Mouse (Mus musculus) liver, adult 2 months (tissue): ENCODE results near the gene Chrnb2. TPM values are rescaled to one million over a fixed set of nuclear protein-coding genes. Genes with fewer than 3 reads are reported as not detected.
A peak's percentile ranks its signal among the peaks of the same experiment; 100 is the strongest.

Source experiments
- DNase-seq: peaks from one replicate; pipeline ENCODE4 v3.0.0-alpha.2; 2011; ENCODE audit warnings: low read depth, low spot score; ENCODE audit errors: extremely low read depth
- H3K27ac ChIP-seq: fragments of 200-500 bp; replicated peaks from 2 replicates; pipeline ENCODE4 v1.5.1; 2012; ENCODE audit warnings: low read depth, mild to moderate bottlenecking, control low read depth, inconsistent platforms, low read length; ENCODE audit not compliant: insufficient read depth
- H3K27me3 ChIP-seq: fragments of 200-500 bp; 2 replicates; pipeline ENCODE4 v1.6.1; 2012; ENCODE audit warnings: mild to moderate bottlenecking, moderate library complexity, low read length, inconsistent platforms; ENCODE audit not compliant: control insufficient read depth, insufficient read depth
- H3K36me3 ChIP-seq: fragments of 200-500 bp; 2 replicates; pipeline ENCODE4 v1.6.1; 2012; ENCODE audit warnings: low read length, inconsistent platforms; ENCODE audit not compliant: control insufficient read depth, insufficient read depth
- H3K4me1 ChIP-seq: fragments of 200-500 bp; 2 replicates; pipeline ENCODE4 v1.6.1; 2011; ENCODE audit warnings: low read length; ENCODE audit not compliant: control insufficient read depth, insufficient read depth
- H3K4me3 ChIP-seq: fragments of 200-500 bp; 2 replicates; pipeline ENCODE4 v1.5.1; 2011; ENCODE audit warnings: low read depth, mild to moderate bottlenecking, control low read depth, low read length, moderate library complexity; ENCODE audit not compliant: insufficient read depth
- H3K79me2 ChIP-seq: fragments of 200-500 bp; 2 replicates; pipeline ENCODE4 v1.6.1; 2012; ENCODE audit warnings: inconsistent platforms, mild to moderate bottlenecking, low read length, moderate library complexity; ENCODE audit not compliant: control insufficient read depth, insufficient read depth
- H3K9ac ChIP-seq: fragments of 200-500 bp; 2 replicates; pipeline ENCODE4 v1.6.1; 2012; ENCODE audit warnings: low read depth, mild to moderate bottlenecking, control low read depth, inconsistent platforms, low read length
- CTCF ChIP-seq: fragments of 200-500 bp; IDR thresholded peaks from 2 replicates; pipeline ENCODE4 v1.5.1; 2011; ENCODE audit warnings: low read depth, low read length, control low read depth
- POLR2A ChIP-seq: fragments of 200-500 bp; IDR thresholded peaks from 2 replicates; pipeline ENCODE4 v1.6.1; 2011; ENCODE audit warnings: low read length, control low read depth; ENCODE audit not compliant: insufficient read depth; ENCODE audit errors: extremely low read depth
- WGBS: fragments of 180-500 bp; shearing (Covaris S2); methylation state at CpG from one replicate; pipeline ENCODE4 v1.1.7; 2018; 5-methylcytosine and 5-hydroxymethylcytosine counted together
- polyA plus RNA-seq: library from polyadenylated mRNA; depleted of rRNA; stranded (reverse); fragments of >200 nt; gene quantifications from 2 replicates; pipeline ENCODE4 v1.2.3, GENCODE M21; 2012
- total RNA-seq: library from RNA; depleted of rRNA; stranded (reverse); fragments of >200 nt; gene quantifications from 2 replicates; pipeline ENCODE4 v1.2.3, GENCODE M21; 2014

Chrnb2 gene
- total and polyA plus RNA-seq, 2 experiments: 0.28 to 0.42 TPM

GRCm38 (mm10) chr3:89774236-89774960 lies 10.0 kb upstream of the Chrnb2 start:
- H3K79me2 ChIP-seq: peaks cover 6% of the 10 kb centered on the region; the same call in 1 of the 2 replicates
- peak overlapping the region; percentile 67 for H3K4me3 ChIP-seq
- peaks cover 24% of the 10 kb centered on the region for H3K36me3 ChIP-seq
- H3K4me1 ChIP-seq: peaks cover 7% of the 10 kb centered on the region
- DNase-seq: peak; percentile 23
- peak overlapping the region; percentile 75 for H3K9ac ChIP-seq
- TF ChIP-seq CTCF: no peak
- no peak for TF ChIP-seq POLR2A
- 24% methylated on average over 15 of the region's 15 CpGs for WGBS
- no peak overlapping the region for H3K27ac ChIP-seq
- no peaks in the 10 kb centered on the region for H3K27me3 ChIP-seq

GRCm38 (mm10) chr3:89773740-89774211 lies 9.3 kb upstream of the Chrnb2 start:
- Histone ChIP-seq H3K9ac (peak overlapping the region; percentile 75), H3K27me3 (no peaks in the 10 kb centered on the region), H3K36me3 (peaks cover 19% of the 10 kb centered on the region), H3K79me2 (peaks cover 6% of the 10 kb centered on the region; the same call in 1 of the 2 replicates), H3K4me3 (peak overlapping the region; percentile 67), H3K4me1 (peaks cover 7% of the 10 kb centered on the region), H3K27ac (0 out of 2 replicates have a peak overlapping the region, but pooled peaks have one; percentile 6)
- TF ChIP-seq CTCF (no peak), POLR2A (no peak)
- WGBS: under 1% methylated on average over 29 of the region's 37 CpGs
- no peak for DNase-seq

GRCm38 (mm10) chr3:89772968-89773709 lies 8.7 kb upstream of the Chrnb2 start, which contains the start of gene Ube2q1:
Gene Ube2q1, plus strand, starts transcription at chr3:89773616.
- peak within 1 kb of the TSS; percentile 69 for H3K27ac ChIP-seq
- peak within 1 kb of the TSS; percentile 67 for H3K4me3 ChIP-seq
- peaks cover 6% of the 10 kb centered on the region; the same call in 1 of the 2 replicates for H3K79me2 ChIP-seq
- WGBS: 1% methylated on average over 84 of the region's 90 CpGs
- DNase-seq: peak; percentile 82
- TF ChIP-seq CTCF (no peak), POLR2A (peak; percentile 57; the same call in 1 of the 2 replicates)
- H3K27me3 ChIP-seq: no peaks in the 10 kb centered on the region
- peaks cover 7% of the 10 kb centered on the region for H3K4me1 ChIP-seq
- H3K9ac ChIP-seq: peak within 1 kb of the TSS; percentile 75
- H3K36me3 ChIP-seq: peaks cover 15% of the 10 kb centered on the region

- H3K4me1 ChIP-seq: peaks cover 7% of the 10 kb centered on the region
- H3K79me2 ChIP-seq: peaks cover 6% of the 10 kb centered on the region; the same call in 1 of the 2 replicates
- H3K36me3 ChIP-seq: peaks cover 11% of the 10 kb centered on the region
- H3K27me3 ChIP-seq: no peaks in the 10 kb centered on the region
- peak overlapping the region; percentile 67 for H3K4me3 ChIP-seq
- DNase-seq: peak; percentile 73
- H3K9ac ChIP-seq: peak overlapping the region; percentile 72
- TF ChIP-seq POLR2A (no peak), CTCF (peak; percentile 99)
- H3K27ac ChIP-seq: peak overlapping the region; percentile 69
- WGBS: under 1% methylated on average over 17 of the region's 17 CpGs
These were observed 8.1 kb upstream of the Chrnb2 start for GRCm38 (mm10) chr3:89772588-89772967.

GRCm38 (mm10) chr3:89770425-89771002 lies 6.1 kb upstream of the Chrnb2 start:
- no peak for TF ChIP-seq POLR2A
- TF ChIP-seq CTCF: no peak
- DNase-seq: peak; percentile 55
- Histone ChIP-seq H3K27ac (no peak overlapping the region), H3K4me1 (peaks cover 7% of the 10 kb centered on the region), H3K79me2 (peaks cover 6% of the 10 kb centered on the region; the same call in 1 of the 2 replicates), H3K27me3 (no peaks in the 10 kb centered on the region), H3K36me3 (no peaks in the 10 kb centered on the region), H3K4me3 (no peak overlapping the region), H3K9ac (no peak overlapping the region)
- 34% methylated on average over 2 of the region's 2 CpGs for WGBS
